Mouse (Mus musculus) heart, embryonic 14.5 days (tissue): ENCODE results near the gene Olfr417. TPM values are rescaled to one million over a fixed set of nuclear protein-coding genes. Genes with fewer than 3 reads are reported as not detected.

Experiments used
- ATAC-seq: fragments of 200-750 bp; cut with Nextera tagmentation; 2 replicates; pipeline ENCODE4 v1.8.0; 2017; ENCODE audit warnings: low read depth, moderate TSS enrichment; ENCODE audit not compliant: insufficient number of reproducible peaks, insufficient read depth, low FRiP score
- H3K27ac ChIP-seq, 2 experiments: fragments of 200-500 bp in 1 of 2; fragments of 300-500 bp in 1 of 2; sonication (generic) in 1 of 2; replicated peaks in 1 of 2; 2 replicates each; pipeline ENCODE4 v1.5.1; 2012 to 2014; ENCODE audit warnings: low read depth in 2 of 2, low read length in 2 of 2, control low read depth in 1 of 2, mild to moderate bottlenecking in 1 of 2, mixed read lengths in 1 of 2; ENCODE audit not compliant: control insufficient read depth in 1 of 2, insufficient read depth in 1 of 2
- H3K27me3 ChIP-seq: fragments of 300-500 bp; sonication (generic); 2 replicates; pipeline ENCODE4 v1.6.1; 2014; ENCODE audit warnings: mild to moderate bottlenecking, low read length, control low read depth; ENCODE audit not compliant: control insufficient read depth, insufficient read depth
- H3K36me3 ChIP-seq: fragments of 300-500 bp; sonication (generic); 2 replicates; pipeline ENCODE4 v1.6.1; 2014; ENCODE audit warnings: mild to moderate bottlenecking, control low read depth, low read length, mixed read lengths; ENCODE audit not compliant: control insufficient read depth, insufficient read depth
- H3K4me1 ChIP-seq, 2 experiments: fragments of 200-500 bp in 1 of 2; fragments of 300-500 bp in 1 of 2; sonication (generic) in 1 of 2; 2 replicates each; pipeline ENCODE4 v1.6.1; 2012 to 2014; ENCODE audit warnings: low read length in 2 of 2, control low read depth in 1 of 2, mixed read lengths in 1 of 2; ENCODE audit not compliant: control insufficient read depth in 2 of 2, insufficient read depth in 2 of 2
- H3K4me2 ChIP-seq: fragments of 300-500 bp; sonication (generic); 2 replicates; pipeline ENCODE4 v1.6.1; 2014; ENCODE audit warnings: mild to moderate bottlenecking, low read length
- H3K4me3 ChIP-seq, 2 experiments: fragments of 200-500 bp in 1 of 2; fragments of 300-500 bp in 1 of 2; sonication (generic) in 1 of 2; 2 replicates each; pipeline ENCODE4 v1.5.1; 2012 to 2014; ENCODE audit warnings: low read length in 2 of 2, mild to moderate bottlenecking in 2 of 2, control low read depth in 1 of 2, low read depth in 1 of 2, moderate library complexity in 1 of 2; ENCODE audit not compliant: control insufficient read depth in 1 of 2, insufficient read depth in 1 of 2
- H3K9ac ChIP-seq: fragments of 300-500 bp; sonication (generic); 2 replicates; pipeline ENCODE4 v1.6.1; 2014; ENCODE audit warnings: mild to moderate bottlenecking, low read length
- H3K9me3 ChIP-seq: fragments of 300-500 bp; sonication (generic); 2 replicates; pipeline ENCODE4 v1.6.1; 2016; ENCODE audit warnings: low read length, control low read depth; ENCODE audit not compliant: control insufficient read depth
- WGBS: fragments of 180-500 bp; shearing (Covaris S2); extraction: QIAGEN DNeasy Blood & Tissue Kit; methylation state at CpG from one replicate; pipeline ENCODE4 v1.1.7; 2014; 5-methylcytosine and 5-hydroxymethylcytosine counted together
- polyA plus RNA-seq: library from polyadenylated mRNA; unstranded; fragments of >200 nt; fragmentation: Nextera tagmentation; extraction: Ambion mirVana; gene quantifications from 2 replicates; pipeline ENCODE4 v1.2.1, GENCODE M21; 2014

Olfr417 gene
- polyA plus RNA-seq, 1 experiment from 2014 or later, result not detected

GRCm38 (mm10) chr1:174423764-174424163, 58.8 kb downstream of the Olfr417 start, which contains the start of gene Olfr414:
TSS of gene Olfr414 (plus strand) at chr1:174424064.
- no peak within 1 kb of the TSS for H3K4me3 ChIP-seq
- no peaks in the 10 kb centered on the region for H3K9me3 ChIP-seq
- H3K27me3 ChIP-seq, result no peaks in the 10 kb centered on the region
- no peaks in the 10 kb centered on the region for H3K4me1 ChIP-seq
- H3K4me2 ChIP-seq, result no peak within 1 kb of the TSS
- H3K36me3 ChIP-seq, result no peaks in the 10 kb centered on the region
- WGBS, result 52% methylated on average over 1 of the region's 1 CpGs
- H3K9ac ChIP-seq, result no peak within 1 kb of the TSS
- no peak for ATAC-seq
- no peak within 1 kb of the TSS for H3K27ac ChIP-seq

Other genes with a start within 250 kb of the Olfr417 start
- not detected in 2 replicates for gene Olfr231, start 244.0 kb upstream of the Olfr417 start, polyA plus RNA-seq
- not detected in 2 replicates for gene Olfr424, start 233.6 kb upstream of the Olfr417 start, polyA plus RNA-seq
- gene Olfr420, start 209.5 kb upstream of the Olfr417 start, polyA plus RNA-seq, result not detected in 2 replicates
- gene Spta1, start 192.3 kb upstream of the Olfr417 start, polyA plus RNA-seq, result 2.2 and 2.5 TPM in 2 replicates
- gene Olfr419, start 113.1 kb upstream of the Olfr417 start, polyA plus RNA-seq, result not detected in 2 replicates
- gene Mptx1, start 34.6 kb upstream of the Olfr417 start, polyA plus RNA-seq, result not detected in 2 replicates
- gene Olfr248, start 25.9 kb downstream of the Olfr417 start, polyA plus RNA-seq, result not detected in 2 replicates
- gene Olfr414, start 58.9 kb downstream of the Olfr417 start, polyA plus RNA-seq, result not detected in 2 replicates
- gene Olfr220, start 77.0 kb downstream of the Olfr417 start, polyA plus RNA-seq, result not detected in 2 replicates
- 0.43 and 0.74 TPM in 2 replicates for gene Fmn2, start 136.7 kb downstream of the Olfr417 start, polyA plus RNA-seq